Mouse (Mus musculus) lung, postnatal 0 days (tissue): Measurements from ENCODE around the gene Wdr63. TPM values are rescaled to one million over a fixed set of nuclear protein-coding genes. Genes with fewer than 3 reads are reported as not detected.

ENCODE experiments used
- ATAC-seq: fragments of 200-750 bp; cut with Nextera tagmentation; 2 replicates; pipeline ENCODE4 v1.8.0; 2017; ENCODE audit warnings: moderate library complexity
- DNase-seq: peaks from one replicate; pipeline ENCODE4 v3.0.0-alpha.2; 2016; ENCODE audit warnings: low spot score
- H3K27ac ChIP-seq: fragments of 300-500 bp; sonication (generic); 2 replicates; pipeline ENCODE4 v1.5.1; 2014; ENCODE audit warnings: antibody characterized with exemption, mild to moderate bottlenecking, low read length, mixed read lengths
- H3K27me3 ChIP-seq: fragments of 300-500 bp; sonication (generic); replicated peaks from 2 replicates; pipeline ENCODE4 v1.6.1; 2014; ENCODE audit warnings: low read length, mixed read lengths; ENCODE audit not compliant: insufficient read depth
- H3K36me3 ChIP-seq: fragments of 300-500 bp; sonication (generic); 2 replicates; pipeline ENCODE4 v1.6.1; 2014; ENCODE audit warnings: low read length, mixed read lengths; ENCODE audit not compliant: insufficient read depth
- H3K4me1 ChIP-seq: fragments of 300-500 bp; sonication (generic); 2 replicates; pipeline ENCODE4 v1.6.1; 2014; ENCODE audit warnings: antibody characterized with exemption, low read depth, low read length, mixed read lengths; ENCODE audit not compliant: insufficient read depth
- H3K4me2 ChIP-seq: fragments of 300-500 bp; sonication (generic); replicated peaks from 2 replicates; pipeline ENCODE4 v1.6.1; 2014; ENCODE audit warnings: low read depth, mild to moderate bottlenecking, low read length, moderate library complexity, mixed read lengths
- H3K4me3 ChIP-seq: fragments of 300-500 bp; sonication (generic); 2 replicates; pipeline ENCODE4 v1.5.1; 2014; ENCODE audit warnings: low read depth, low read length
- H3K9ac ChIP-seq: fragments of 300-500 bp; sonication (generic); replicated peaks from 2 replicates; pipeline ENCODE4 v1.6.1; 2014; ENCODE audit warnings: low read depth, mild to moderate bottlenecking
- H3K9me3 ChIP-seq: fragments of 300-500 bp; sonication (generic); 2 replicates; pipeline ENCODE4 v1.6.1; 2016; ENCODE audit warnings: low read length, mixed read lengths
- CTCF ChIP-seq: IDR thresholded peaks from 2 replicates; pipeline ENCODE4 v1.5.1; 2016; ENCODE audit warnings: antibody characterized with exemption, mild to moderate bottlenecking
- EP300 ChIP-seq: IDR thresholded peaks from 2 replicates; pipeline ENCODE4 v1.6.1; 2016; ENCODE audit warnings: antibody characterized with exemption, mild to moderate bottlenecking, control low read depth
- WGBS: fragments of 180-500 bp; shearing (Covaris S2); extraction: QIAGEN DNeasy Blood & Tissue Kit; methylation state at CpG from one replicate; pipeline ENCODE4 v1.1.7; 2014; 5-methylcytosine and 5-hydroxymethylcytosine counted together
- polyA plus RNA-seq: library from polyadenylated mRNA; unstranded; fragments of >200 nt; fragmentation: Nextera tagmentation; extraction: Ambion mirVana; gene quantifications from 2 replicates; pipeline ENCODE4 v1.2.1, GENCODE M21; 2015

The Wdr63 gene
- polyA plus RNA-seq, 1 experiment from 2014 or later, result 2.9 TPM

DNA sequence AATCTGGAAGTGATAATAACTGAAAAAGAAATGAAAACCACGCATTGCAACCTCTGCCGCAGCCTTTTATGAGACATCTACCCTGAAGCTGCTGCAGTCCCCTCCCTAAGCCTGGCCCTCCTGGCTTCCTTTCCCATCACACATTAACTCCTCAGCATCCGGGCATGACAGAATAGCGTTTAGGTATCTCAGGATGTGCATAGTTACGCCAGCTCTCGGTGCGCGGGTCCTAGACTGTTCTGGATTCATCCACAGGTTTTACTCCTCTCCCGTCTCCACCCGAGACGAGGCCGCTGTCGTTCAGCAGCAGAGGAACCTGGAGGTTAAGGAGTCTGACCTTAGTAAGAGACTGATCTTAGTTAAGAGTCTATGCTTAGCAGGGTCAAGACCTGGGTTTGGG is 116.8 kb downstream of the Wdr63 start:
- H3K9me3 ChIP-seq, result no peaks in the 10 kb centered on the region
- DNase-seq (no peak), ATAC-seq (no peak)
- H3K9ac ChIP-seq, result no peak overlapping the region; the same call in 1 of the 2 replicates
- H3K4me2 ChIP-seq, result peak overlapping the region; percentile 40
- H3K27me3 ChIP-seq, result no peaks in the 10 kb centered on the region
- peaks cover 4% of the 10 kb centered on the region; the same call in 1 of the 2 replicates for H3K4me1 ChIP-seq
- H3K4me3 ChIP-seq, result peak overlapping the region; percentile 6; the same call in 1 of the 2 replicates
- 62% methylated on average over 13 of the region's 13 CpGs for WGBS
- no peak for TF ChIP-seq EP300
- no peak for TF ChIP-seq CTCF
- no peaks in the 10 kb centered on the region for H3K36me3 ChIP-seq
- no peak overlapping the region for H3K27ac ChIP-seq

Other genes starting within 250 kb of the Wdr63 start
- 54.3 and 63.5 TPM in 2 replicates for gene Bcl10, start 185.3 kb downstream of the Wdr63 start, polyA plus RNA-seq
- gene 2410004B18Rik, start 170.1 kb downstream of the Wdr63 start, polyA plus RNA-seq, result 40.2 and 47.6 TPM in 2 replicates
- gene Syde2, start 120.3 kb downstream of the Wdr63 start, polyA plus RNA-seq, result 2.6 and 3.1 TPM in 2 replicates
- gene Mcoln3, start 9.3 kb upstream of the Wdr63 start, polyA plus RNA-seq, result 0.52 and 0.55 TPM in 2 replicates
- gene Mcoln2, start 41.7 kb upstream of the Wdr63 start, polyA plus RNA-seq, result 0.25 and 0.27 TPM in 2 replicates
- 9.5 and 9.8 TPM in 2 replicates for gene Lpar3, start 112.8 kb upstream of the Wdr63 start, polyA plus RNA-seq